Mouse (Mus musculus): Measurements from ENCODE around the gene Castor2. TPM values are rescaled to one million over a fixed set of nuclear protein-coding genes. Genes with fewer than 3 reads are reported as not detected.

Gene Castor2
- 10 to 100 TPM; 65.7 to 67.8 TPM for total RNA-seq (2021)
- long read RNA-seq, experiment 1, full-length matches to known transcripts: 15 of 49 reads
- long read RNA-seq, experiment 1, partial matches to known transcripts: 17 of 49 reads
- long read RNA-seq, experiment 1, other reads (novel, unspliced or antisense): 17 of 49 reads
- long read RNA-seq, experiment 2, full-length matches to known transcripts: 8 of 49 reads
- long read RNA-seq, experiment 2, partial matches to known transcripts: 27 of 49 reads
- long read RNA-seq, experiment 2, other reads (novel, unspliced or antisense): 14 of 49 reads

DNA sequence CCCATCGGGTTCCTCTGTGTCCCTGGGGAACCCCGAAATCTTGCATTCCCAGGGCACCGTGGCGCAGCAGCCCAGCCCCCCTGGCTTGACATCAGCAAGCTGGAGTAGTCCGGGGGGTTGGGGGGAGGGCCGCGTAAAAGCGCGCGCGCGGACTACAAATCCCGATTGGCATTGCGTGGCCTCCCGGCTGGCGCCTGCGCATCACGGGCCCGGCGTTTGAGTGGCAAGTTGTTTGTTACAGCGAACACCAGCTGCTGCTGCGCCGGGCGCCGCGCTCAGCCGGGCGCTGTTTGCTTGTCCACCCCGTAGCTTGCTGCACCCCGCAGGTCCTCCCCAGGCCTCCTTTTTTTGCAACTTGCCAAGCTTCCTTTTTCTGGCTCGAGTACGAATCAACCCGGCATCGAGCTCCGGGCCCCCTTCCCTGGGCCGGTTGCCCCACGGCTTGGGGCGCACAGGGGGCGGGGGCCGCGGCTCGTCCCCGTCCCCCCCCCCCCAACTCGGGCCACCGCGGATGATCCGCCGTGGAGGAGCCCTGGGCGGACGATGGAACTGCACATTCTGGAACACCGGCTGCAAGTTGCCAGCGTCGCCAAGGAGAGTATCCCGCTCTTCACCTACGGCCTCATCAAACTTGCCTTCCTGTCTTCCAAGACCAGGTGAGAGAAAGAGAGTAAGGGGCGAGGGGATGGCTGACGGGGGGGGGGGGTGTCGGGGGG, at the start of gene Castor2:
TSS of gene Castor2 (plus strand) at position 216 of the 716 bp plus-strand sequence.
- peak; percentile 98 for DNase-seq (ENCODE audit: low spot score in 2 of 2)
- intact Hi-C loops (cut with DNase I): no loop called here

DNA sequence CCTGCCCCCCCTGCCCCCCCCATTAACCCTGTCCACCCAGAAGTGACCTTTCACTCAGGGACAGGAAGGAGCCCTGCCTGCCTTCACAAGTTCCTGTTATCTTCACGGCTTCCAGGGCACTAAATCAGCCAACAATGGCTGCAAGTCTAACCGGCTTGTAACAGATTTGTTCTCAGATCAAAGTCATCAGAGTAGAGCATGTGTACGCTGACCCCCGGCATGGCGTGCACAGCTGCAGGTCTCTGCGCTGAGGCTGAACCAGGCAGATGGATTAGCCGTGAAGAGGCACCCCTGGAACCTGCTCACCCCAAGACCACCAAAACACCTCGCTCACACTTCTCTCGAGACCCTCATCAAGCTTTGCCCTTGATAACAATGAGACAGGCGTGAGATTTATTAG, 48.8 kb upstream of the Castor2 start:
- intact Hi-C loops (cut with DNase I): no loop called here
- no peak for DNase-seq (ENCODE audit: low spot score in 2 of 2)

DNA sequence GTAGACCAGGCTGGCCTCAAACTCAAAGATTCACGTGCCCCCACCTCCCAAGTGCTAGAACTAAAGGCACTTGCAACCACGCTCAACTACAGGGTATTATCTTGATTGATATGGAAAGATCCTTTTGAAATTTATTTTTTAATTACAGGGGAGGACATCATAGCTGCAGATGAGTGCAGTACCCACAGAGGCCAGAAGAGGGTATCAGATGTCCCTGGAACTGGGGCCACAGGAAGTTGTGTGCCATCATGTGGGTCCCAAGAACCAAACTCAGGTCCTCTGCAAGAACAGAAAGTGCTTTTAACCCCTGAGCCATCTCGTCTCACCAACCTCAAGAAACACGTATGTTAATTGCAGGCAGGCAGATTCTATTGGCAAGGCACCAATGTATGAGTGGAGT, 46.9 kb upstream of the Castor2 start:
- intact Hi-C loops (cut with DNase I): no loop called here
- no peak for DNase-seq (ENCODE audit: low spot score in 2 of 2)

DNA sequence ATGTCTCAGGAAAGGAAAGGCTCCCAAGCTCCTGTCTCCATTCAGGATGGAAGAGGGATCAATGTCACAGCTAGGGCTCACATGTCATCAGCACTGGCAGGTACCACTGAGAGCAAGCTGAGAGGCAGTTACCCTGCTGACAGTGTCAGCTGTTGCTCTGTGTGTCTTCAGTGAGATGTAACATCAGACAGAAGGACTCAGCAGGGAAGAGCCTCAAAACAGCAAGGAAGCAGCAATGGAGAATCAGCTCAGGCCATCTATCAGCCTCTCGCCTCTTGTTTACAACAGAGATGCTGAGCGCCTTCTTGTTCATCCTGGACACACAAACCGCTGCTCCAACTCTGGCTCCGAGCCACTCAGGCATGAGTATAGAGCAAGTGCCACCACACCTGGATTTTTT, 45.0 kb upstream of the Castor2 start:
- intact Hi-C loops (cut with DNase I): no loop called here
- DNase-seq (ENCODE audit: low spot score in 2 of 2): no peak

DNA sequence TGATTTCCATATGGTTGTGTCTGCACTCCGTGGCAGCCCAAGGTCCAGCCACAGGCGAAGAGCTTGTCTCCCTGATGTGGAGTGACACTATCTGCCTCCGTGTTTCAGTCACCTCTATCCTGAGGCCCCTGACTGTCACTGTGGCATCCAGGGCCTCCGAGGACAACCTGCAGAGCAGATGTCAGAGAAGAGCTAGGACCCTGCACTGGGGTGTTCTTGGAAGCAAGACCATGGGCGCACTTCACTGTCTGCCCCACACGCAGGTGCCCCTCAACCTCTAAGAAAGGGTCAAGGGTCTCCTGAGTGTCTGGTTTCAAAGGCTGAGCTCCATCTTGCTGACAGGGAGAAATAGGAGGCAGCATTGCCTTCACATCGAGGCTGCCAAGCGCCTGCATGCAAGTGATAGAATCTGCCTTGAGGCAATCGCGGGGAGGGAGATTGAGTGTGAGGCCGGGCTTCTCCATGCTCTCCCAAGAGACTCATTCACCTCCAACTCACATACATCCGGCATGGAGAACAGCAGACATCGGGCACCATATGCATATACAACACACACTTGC, 40.6 kb upstream of the Castor2 start:
- no peak for DNase-seq (ENCODE audit: low spot score in 2 of 2)
- intact Hi-C loops (cut with DNase I): no loop called here

DNA sequence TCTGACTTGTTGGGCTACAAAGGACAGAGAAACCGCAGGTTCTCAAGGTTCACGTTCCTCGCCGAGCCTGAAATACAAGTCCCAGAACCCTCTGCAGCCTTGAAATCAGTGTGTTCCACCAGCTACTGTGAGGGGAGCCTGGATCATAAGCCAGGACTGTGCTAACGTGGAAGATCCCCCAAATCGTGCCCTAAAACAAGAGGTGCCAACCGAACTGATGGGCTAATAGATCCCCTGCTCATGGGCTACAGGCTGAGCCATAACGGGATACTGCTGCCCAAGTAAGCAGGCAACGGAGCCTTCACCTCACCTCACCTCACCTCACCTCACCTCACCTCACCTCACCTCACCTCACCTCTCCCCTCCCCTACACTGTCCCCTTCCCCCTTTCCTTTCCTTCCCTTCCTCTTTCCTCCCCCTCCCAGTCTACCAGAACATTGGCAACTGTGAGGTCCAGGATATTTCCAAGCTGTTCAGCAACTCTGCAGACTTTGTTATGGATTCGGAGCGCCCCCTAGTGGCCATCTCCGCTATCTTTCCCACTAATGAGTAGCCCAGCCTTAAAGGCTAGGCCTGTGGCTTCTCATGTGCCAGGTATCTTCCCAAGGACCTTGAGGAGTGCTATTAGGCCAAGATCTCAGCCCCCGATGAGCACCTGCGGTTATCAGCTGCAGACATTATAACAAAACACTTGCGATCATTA, 36.0 kb upstream of the Castor2 start:
- peak; percentile 91 to 93 for DNase-seq (ENCODE audit: low spot score in 2 of 2)
- intact Hi-C loops (cut with DNase I): loop anchor here (10.0 kb wide), 1 partner anchor 1949 kb away; no protein-coding TSS in a partner anchor

DNA sequence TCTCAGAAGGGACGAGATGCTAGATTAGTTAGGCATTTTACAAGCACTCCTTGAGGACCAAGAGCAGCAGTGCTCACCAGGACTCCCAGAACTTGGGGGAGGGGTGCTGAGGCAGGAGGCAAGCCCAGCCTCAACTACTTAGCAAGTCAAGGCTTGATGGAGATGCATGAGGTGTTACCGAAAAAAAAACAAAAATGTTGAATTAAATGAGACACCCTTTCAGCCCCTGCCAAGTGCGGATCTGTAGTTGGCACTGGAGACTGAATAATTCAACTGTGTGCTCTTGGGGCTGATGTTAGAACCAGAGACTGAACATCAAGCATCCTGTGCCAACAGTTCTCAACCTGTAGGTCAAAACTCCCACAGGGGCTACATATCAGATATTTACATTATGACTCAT, 33.2 kb upstream of the Castor2 start:
- intact Hi-C loops (cut with DNase I): loop anchor here (10.0 kb wide), 1 partner anchor 1951 kb away; no protein-coding TSS in a partner anchor

DNA sequence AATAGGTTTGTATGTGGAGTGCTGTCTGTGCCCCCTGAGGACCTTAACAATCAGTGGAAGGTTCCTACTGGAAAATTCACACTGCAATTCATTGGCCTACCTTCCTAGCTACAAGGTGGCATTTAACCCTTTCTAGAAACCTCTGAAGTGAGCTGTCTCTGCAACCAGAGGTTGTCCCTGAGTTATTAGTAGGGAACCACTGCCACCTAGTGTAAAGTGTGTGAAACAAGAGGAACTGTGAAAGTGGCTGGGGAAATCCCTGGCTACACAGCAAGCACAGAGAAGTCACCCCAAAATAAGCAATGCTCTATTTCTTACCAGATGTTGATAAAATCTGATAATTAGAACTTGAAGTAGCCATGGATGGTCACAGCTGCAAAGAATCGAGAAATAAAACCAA, 31.6 kb upstream of the Castor2 start:
- intact Hi-C loops (cut with DNase I): loop anchor here (10.0 kb wide), 1 partner anchor 1953 kb away; no protein-coding TSS in a partner anchor
- peak; percentile 34 to 40 for DNase-seq (ENCODE audit: low spot score in 2 of 2)

More for the DNA sequence above, 33.2 kb upstream of the Castor2 start:
- DNase-seq (ENCODE audit: low spot score in 2 of 2): no peak

DNA sequence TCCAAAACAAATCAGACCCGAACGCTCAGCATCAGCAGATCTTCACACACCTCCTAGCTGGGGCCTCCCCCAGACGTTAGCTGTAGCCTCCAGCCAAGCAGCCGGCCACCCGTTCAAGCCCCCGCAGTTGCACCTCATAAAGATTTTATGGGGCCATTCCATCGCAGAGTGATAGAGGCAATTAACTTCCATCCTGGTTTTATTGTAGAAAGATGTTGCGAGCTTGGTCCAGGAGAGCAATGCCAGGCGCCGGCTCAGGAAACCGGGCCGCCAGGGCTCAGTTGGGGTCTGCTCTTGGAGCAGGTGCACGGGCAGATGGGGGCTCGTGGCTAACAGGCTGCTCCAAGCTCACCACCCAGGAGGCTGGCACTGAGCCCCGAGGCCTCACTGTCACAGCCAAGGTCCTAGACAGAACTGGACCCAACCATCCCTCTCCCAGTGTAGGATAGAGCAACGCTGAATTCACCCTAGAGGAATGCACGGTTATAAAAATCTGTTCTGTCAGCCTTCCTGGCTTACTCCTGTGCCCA, 25.9 kb upstream of the Castor2 start:
- no peak for DNase-seq (ENCODE audit: low spot score in 2 of 2)
- intact Hi-C loops (cut with DNase I): no loop called here

DNA sequence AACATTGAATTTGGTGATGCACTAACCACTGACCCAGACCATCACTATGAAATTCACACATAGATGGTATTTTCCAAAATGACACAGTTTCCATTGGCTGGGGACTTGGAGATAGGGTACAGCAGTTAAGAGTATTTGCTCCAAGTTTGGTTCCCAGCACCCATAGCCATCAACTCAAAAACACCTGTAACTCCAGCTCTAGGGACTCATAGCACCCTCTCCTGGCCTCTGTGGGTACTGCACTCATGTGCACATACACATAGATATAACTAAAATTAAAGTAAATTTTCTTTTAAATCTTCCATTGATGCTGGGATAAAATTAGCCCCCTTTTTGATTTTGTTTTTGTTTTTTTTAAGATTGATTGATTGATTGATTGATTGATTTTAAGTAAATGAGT, 25.1 kb upstream of the Castor2 start:
- intact Hi-C loops (cut with DNase I): no loop called here
- DNase-seq (ENCODE audit: low spot score in 2 of 2): no peak

DNA sequence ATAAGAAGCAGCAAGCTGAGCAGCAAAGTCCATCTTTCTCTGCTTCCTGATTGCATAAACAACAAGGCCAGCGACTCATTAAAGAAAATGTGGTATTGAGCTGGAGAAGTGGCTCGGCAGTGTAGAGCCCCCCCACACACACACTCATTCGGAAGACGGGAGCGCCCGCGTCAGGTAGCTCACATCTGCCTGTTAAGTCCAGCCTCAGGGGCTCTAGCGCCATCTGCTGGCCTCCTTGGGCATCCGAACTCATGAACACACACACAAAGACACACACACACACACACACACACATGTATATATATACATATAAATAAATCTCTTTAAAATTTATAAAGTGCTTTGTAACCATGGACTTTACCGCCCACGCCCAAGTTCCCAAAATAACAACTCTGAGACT, 23.3 kb upstream of the Castor2 start:
- intact Hi-C loops (cut with DNase I): no loop called here

DNA sequence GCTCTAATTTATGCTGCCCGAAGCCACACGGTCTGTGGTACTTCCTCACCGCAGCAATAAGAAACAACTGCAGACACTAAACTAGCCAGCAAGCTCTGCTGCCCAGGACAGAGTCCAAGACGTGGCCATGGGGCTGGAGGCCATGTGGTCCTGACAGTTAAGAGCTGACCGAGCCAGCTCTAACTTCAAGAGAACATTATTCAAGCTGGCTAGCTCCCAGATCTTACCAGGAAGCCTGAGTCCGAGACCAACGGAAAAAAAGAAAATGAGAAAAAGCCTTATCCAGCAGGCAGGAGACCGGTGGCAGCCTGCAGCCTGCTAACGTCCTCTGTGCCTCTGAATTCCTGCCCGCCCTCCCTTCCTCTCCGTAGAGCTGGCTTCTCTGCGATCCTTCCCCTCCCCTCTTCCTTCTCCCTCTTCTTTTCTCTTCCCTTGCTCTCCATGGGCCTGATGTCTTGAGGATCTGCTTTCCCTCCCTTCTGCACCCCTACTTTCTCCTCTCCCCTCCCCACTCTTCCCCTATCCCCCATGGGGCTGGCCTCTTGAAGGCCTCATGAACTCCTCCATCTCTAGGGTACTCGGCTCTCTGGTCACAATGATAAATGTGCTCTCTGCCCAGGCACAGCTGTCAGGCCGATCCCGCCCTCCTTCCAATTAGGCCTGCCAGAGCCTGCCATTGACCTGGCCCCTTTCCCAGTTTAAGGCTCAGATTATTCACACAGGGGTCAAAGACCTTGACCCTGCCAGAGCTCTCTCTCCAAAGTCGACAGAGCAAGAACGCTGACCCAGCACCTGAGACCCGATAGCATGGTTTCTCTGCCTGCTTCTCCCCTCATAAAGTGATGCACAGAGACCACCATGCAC, 18.6 kb upstream of the Castor2 start:
- intact Hi-C loops (cut with DNase I): no loop called here
- peak in 1 of 2 experiments; percentile 21 for DNase-seq (ENCODE audit: low spot score in 2 of 2)

More for the DNA sequence above, 23.3 kb upstream of the Castor2 start:
- DNase-seq (ENCODE audit: low spot score in 2 of 2): no peak

DNA sequence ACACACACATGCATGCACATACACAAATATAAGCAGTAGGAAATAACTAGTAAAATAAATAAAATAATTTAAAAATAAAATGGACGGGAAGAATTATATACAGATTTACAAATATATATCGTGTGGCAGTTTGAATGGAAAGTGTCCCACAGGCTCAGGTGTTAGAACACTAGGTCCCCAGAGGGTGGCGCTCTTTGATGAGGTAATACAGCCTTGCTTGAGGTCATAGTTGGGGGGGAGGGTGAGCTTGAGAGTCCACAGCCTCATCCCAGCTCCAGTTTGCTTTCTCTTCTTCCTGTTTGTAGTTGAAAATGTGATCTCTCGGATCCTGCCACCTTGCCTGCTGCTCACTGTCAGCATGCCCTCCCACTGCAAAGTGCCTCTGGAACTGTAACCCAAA, 14.3 kb upstream of the Castor2 start:
- DNase-seq (ENCODE audit: low spot score in 2 of 2): no peak
- intact Hi-C loops (cut with DNase I): no loop called here

DNA sequence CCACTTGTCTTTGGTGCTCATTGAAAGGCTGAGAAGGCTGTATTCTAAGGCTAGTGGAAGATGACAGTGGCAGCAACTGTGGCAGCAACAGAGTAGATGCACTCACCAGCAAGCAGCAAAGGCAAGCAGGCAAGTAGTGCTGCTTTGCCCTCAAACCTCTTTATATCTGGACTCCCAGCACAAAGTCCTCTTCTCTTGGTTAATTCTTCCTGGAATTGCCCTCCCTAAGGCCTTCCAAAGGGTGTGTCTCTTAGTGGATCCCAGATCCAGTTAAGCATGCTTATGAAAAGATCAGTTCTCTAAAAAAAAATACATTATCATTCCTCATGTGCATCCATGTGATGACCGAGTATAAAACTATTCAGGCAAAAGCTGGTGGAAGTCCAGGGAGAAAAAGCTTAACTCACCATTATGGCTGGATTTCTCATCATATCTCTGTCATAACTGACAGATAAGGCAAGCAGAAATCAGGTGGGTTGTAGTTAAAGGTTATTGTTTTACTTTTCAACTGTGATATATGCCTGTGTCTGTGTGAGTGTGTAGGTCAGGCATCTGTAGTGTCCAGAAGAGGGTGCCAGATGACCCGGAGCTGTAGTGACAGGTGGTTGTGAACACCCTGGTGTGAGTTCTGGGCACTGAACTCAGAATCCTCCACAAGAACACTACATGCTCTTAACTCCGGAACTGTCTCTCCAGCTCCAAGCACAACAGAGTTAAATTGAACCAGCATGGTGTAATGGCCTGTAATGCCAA, 13.4 kb upstream of the Castor2 start:
- no peak for DNase-seq (ENCODE audit: low spot score in 2 of 2)
- intact Hi-C loops (cut with DNase I): no loop called here

DNA sequence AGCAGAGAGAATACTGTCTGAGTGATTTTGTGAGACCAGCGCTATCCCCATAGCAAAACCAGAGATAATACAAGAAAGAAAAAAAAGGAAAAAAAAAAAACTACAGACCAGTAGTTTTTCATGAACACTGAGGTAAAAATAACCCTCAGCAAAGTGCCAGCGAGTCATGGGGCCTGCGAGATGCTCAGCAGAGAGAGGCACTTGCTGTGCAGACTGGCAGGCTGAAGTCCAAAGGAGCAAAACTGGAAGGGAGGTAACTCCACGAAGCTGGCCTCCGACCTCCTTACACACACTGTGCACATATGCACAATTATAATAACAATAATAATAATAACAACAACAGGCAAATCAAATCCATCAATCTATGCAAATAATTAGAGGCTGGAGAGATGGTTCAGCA, 12.3 kb upstream of the Castor2 start:
- peak; percentile 21 to 48 for DNase-seq (ENCODE audit: low spot score in 2 of 2)
- intact Hi-C loops (cut with DNase I): no loop called here

DNA sequence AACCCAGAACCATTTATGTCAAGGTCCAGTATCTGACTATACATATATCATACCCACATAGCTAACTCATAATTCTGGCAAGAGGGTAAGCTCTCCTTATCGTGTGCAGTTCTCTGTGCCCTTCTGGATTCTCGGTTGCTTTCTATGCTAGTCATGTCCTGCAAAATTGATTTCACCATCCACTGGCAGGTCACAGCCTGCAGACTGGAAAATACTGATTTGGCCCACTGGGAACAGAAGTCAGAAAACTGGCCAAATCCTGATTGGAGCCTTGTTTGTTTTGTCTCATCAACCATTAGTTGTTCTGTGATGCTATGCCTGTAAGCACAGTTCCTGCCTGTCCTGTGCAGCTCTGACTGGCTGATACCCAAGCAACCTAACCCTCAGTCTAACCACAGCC, 3.7 kb upstream of the Castor2 start:
- no peak for DNase-seq (ENCODE audit: low spot score in 2 of 2)
- intact Hi-C loops (cut with DNase I): no loop called here

DNA sequence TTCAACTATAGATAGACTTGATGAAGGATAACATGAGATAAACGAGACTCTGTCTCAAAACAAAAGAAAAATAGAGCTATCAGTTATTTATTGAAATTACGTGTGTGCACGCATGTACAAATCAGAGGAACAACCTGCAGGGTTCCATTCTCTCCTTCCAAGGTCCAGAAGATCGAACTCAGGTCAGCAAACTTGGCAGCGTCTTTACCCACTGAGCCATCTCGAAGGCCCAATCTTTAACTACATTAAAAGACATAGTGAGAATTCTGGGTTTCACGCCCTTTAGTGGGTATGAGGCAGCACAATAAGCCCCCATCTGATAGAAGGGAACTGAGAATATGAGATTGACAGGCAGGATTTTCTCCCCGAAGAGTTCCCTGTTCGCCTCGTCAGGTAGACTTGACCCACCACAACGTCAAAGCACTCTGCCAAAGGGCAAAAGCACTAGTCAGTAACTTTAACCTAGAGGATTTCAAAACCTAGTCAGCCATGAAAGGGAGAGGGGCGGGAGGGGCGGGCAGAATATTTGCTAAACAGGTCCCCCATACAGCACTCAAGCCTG, 1.1 kb upstream of the Castor2 start:
- intact Hi-C loops (cut with DNase I): no loop called here
- DNase-seq (ENCODE audit: low spot score in 2 of 2): no peak

DNA sequence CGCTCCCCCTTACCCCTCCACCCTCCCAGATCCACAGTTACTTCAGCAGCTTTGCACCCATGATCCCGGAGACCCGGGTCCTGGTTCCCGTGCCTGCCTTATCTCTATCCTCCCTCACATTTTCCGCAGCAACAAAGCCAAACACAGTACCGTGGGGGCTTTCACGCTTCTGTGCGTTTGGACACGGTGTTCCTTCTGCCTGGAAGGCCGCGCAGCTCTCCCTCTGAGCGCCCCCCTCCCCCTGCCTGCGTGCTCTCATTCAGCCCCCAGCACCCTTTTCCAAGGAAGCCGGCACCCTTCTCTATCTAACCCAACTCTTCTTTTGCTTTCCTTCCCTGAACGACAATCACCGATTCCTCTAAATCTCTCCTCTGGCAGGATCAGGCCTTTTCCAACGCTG, 535 bp upstream of the Castor2 start:
- peak; percentile 63 to 71 for DNase-seq (ENCODE audit: low spot score in 2 of 2)
- intact Hi-C loops (cut with DNase I): no loop called here
